Mouse (Mus musculus): Measurements from ENCODE around the gene Arhgef28. TPM values are rescaled to one million over a fixed set of nuclear protein-coding genes. Genes with fewer than 3 reads are reported as not detected.

Arhgef28 gene
- polyA plus RNA-seq, 1 experiment, result 13.9 TPM

DNA sequence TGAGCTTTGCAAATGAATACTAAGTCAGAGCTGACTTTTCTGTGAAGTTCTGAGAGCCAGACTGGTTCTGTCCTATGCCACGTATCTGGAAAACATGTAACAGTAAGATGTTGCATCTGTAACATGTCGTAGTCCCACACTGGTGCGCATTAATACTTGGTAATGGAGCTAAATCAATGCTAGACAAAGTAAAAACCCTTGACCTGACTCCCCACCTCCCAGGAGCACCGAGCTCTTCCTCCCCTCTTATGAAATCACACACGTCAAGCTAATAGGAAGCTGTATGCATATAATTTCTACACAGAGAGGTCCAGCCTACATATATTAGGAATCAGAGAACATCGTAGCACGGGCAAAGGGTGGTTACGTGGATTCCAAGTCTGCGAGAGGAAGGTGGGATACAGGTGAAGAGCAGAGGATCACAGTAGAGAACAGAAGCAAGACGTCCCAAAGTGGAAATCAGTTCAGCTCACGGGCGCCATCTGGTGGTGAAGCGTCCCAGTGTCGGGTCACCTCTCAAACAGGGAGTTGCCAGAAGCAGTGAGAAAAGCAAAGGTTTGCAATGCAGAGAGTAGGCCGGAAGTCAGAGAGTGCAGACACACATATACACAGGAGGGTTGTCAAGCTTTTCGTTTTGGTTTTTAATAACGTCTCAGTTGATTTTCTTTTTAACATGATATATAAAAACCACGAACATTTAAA lies 267.5 kb downstream of the Arhgef28 start:
- TF ChIP-seq POLR2A (IDR thresholded peaks at IDR 0.05; ENCODE audit: extremely low read depth, insufficient read depth, low read length), result no peak
- peak; percentile 82 for TF ChIP-seq CTCF (IDR thresholded peaks at IDR 0.05; ENCODE audit: extremely low read depth, insufficient read depth, low read length)
- Histone ChIP-seq H3K4me1 (ENCODE audit: control insufficient read depth, insufficient read depth, low read length) (no peaks in the 10 kb centered on the region), H3K27ac (ENCODE audit: insufficient read depth, low read length) (no peak overlapping the region), H3K4me3 (ENCODE audit: insufficient read depth, low read length) (no peak overlapping the region)

DNA sequence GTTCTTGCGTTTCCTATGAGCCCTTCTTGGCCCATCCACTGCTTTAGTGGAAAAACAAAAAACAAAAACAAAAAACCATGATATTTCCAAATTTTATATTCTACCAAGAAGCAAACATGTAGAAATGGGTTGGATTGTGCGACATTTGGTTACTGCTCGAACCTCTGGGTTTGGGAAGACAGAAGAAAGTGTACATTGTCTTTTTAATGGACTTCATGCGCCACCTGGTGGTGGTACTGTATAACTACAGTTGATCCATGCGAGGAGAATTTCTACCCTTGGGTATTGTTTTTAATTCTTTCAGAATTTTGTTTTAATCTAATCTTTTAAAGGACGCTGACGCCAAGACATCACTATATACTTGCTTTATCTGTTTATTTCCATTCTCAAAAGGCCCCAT lies 268.3 kb downstream of the Arhgef28 start:
- H3K4me1 ChIP-seq (ENCODE audit: control insufficient read depth, insufficient read depth, low read length), result no peaks in the 10 kb centered on the region
- H3K4me3 ChIP-seq (ENCODE audit: insufficient read depth, low read length), result no peak overlapping the region
- H3K27ac ChIP-seq (ENCODE audit: insufficient read depth, low read length), result no peak overlapping the region
- no peak for TF ChIP-seq POLR2A (IDR thresholded peaks at IDR 0.05; ENCODE audit: extremely low read depth, insufficient read depth, low read length)
- TF ChIP-seq CTCF (IDR thresholded peaks at IDR 0.05; ENCODE audit: extremely low read depth, insufficient read depth, low read length), result peak; percentile 50; the same call in 1 of the 2 replicates

DNA sequence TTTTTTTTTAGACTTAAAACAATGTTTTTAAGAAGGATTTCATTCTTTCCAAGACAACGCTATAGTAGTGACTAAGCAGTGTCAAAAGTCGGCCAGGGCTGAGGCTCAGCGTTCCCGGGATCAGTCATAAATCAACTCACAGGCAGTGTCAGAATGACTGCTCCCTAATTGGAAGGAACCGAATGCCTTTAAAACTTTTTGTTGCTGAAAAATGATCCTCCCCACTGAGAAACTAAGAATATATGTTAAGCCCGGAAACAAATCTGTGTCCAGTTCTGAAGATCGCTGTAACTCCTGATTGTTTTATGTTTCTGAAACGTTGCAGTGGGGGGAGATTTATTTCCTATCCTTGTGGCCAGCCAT lies 278.1 kb downstream of the Arhgef28 start:
- Histone ChIP-seq H3K4me3 (ENCODE audit: insufficient read depth, low read length) (no peak overlapping the region), H3K27ac (ENCODE audit: insufficient read depth, low read length) (no peak overlapping the region), H3K4me1 (ENCODE audit: control insufficient read depth, insufficient read depth, low read length) (no peaks in the 10 kb centered on the region)
- no peak for TF ChIP-seq CTCF (IDR thresholded peaks at IDR 0.05; ENCODE audit: extremely low read depth, insufficient read depth, low read length)
- TF ChIP-seq POLR2A (IDR thresholded peaks at IDR 0.05; ENCODE audit: extremely low read depth, insufficient read depth, low read length), result no peak

DNA sequence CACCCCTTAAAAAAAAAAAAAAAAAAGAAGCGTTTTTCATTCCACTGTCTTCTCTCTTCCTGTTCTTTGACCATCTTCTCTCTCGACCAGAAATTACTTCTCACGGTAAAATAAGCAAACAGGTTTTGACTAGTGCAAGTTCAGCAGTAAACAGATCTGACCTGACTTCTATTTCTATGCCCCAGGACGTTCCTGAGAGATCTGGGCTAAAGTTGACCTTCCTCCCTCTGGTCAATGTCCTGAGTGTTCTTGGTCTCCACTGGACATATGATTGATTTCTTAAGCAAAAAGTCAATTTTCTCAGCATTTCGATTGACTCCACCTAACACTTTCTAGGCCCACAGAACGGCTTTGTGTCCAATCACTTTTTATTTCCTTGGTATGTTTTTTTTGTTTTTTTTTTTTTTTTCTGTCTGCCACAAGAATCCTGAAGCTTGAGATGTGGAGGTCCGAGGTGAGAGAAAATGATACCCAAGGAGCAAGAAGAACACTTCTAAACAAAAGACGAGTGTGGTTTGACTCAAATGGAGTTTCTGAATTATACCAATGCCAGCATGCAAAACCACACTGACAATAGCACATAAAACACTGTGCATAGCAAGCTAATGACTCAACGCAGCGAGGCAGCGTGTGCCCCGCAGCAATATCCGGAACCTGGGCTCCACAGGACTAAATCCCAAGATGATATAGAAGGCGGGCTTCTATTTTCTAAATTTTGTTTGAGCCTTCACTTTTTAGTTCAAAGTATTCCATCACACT lies 278.7 kb downstream of the Arhgef28 start:
- no peak overlapping the region for H3K27ac ChIP-seq (ENCODE audit: insufficient read depth, low read length)
- TF ChIP-seq POLR2A (IDR thresholded peaks at IDR 0.05; ENCODE audit: extremely low read depth, insufficient read depth, low read length), result no peak
- TF ChIP-seq CTCF (IDR thresholded peaks at IDR 0.05; ENCODE audit: extremely low read depth, insufficient read depth, low read length), result no peak
- no peak overlapping the region for H3K4me3 ChIP-seq (ENCODE audit: insufficient read depth, low read length)
- no peaks in the 10 kb centered on the region for H3K4me1 ChIP-seq (ENCODE audit: control insufficient read depth, insufficient read depth, low read length)

DNA sequence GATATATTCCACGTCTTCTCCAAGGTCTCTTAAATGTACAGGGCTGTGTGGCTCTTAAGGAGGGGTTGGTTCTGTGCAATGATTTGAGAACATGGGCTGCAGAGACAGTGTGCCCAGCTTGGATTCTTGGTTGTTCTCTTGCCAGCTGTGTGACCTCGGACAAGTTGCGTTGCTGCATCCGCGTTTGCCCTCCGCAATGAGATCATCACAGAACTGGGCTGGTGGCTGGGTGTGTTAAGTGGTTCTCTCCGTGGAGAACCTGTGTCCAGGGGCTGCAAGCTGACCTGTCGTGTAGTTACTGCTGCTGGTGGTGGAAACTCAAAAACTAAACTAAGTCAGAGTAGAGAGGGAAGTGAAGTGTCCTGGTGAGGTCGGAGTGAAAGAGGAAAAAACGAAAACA lies 279.9 kb downstream of the Arhgef28 start:
- TF ChIP-seq POLR2A (IDR thresholded peaks at IDR 0.05; ENCODE audit: extremely low read depth, insufficient read depth, low read length) (no peak), CTCF (IDR thresholded peaks at IDR 0.05; ENCODE audit: extremely low read depth, insufficient read depth, low read length) (no peak)
- H3K4me1 ChIP-seq (ENCODE audit: control insufficient read depth, insufficient read depth, low read length), result no peaks in the 10 kb centered on the region
- no peak overlapping the region for H3K27ac ChIP-seq (ENCODE audit: insufficient read depth, low read length)
- no peak overlapping the region for H3K4me3 ChIP-seq (ENCODE audit: insufficient read depth, low read length)

DNA sequence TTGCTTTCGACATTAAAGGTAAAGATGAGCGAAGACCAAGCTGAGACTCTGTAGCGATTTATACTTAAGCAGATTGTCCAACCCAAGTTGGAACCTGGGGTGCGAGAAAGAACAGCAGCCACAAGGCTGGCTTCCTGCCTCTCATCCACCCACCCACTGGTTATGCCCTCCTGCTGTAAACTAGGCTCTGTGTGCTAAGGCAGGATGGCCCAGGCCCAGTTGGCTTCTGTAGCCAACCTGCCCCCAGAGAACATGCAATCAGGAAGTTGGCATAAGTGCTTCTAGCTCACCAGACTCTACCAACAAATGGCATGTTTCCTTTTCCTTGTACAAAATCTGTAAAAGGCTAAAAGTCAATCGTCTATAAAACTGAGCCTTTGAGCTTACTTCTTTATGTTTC lies 283.2 kb downstream of the Arhgef28 start:
- Histone ChIP-seq H3K4me1 (ENCODE audit: control insufficient read depth, insufficient read depth, low read length) (peaks cover 3% of the 10 kb centered on the region; the same call in 1 of the 2 replicates), H3K27ac (ENCODE audit: insufficient read depth, low read length) (no peak overlapping the region), H3K4me3 (ENCODE audit: insufficient read depth, low read length) (no peak overlapping the region)
- TF ChIP-seq POLR2A (IDR thresholded peaks at IDR 0.05; ENCODE audit: extremely low read depth, insufficient read depth, low read length) (no peak), CTCF (IDR thresholded peaks at IDR 0.05; ENCODE audit: extremely low read depth, insufficient read depth, low read length) (no peak)

DNA sequence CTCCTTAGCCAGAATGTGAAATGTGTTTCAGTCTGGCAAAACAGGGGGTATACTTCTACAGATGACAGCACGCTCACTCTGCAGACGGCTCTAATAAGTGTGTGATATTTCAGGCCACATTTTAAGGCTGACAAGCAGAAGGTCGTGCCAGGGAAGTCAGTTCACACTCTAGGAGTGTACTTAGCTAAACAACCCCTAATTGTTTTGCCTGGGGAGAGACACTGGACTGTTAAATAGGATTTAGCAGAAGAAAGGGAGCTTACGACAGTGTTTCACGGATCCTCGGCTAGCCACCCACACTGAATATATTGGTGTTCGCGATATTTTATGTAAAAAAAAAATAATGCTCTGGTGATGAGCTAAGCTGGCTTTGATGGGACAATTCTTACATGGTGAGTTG lies 286.6 kb downstream of the Arhgef28 start:
- H3K27ac ChIP-seq (ENCODE audit: insufficient read depth, low read length), result no peak overlapping the region

DNA sequence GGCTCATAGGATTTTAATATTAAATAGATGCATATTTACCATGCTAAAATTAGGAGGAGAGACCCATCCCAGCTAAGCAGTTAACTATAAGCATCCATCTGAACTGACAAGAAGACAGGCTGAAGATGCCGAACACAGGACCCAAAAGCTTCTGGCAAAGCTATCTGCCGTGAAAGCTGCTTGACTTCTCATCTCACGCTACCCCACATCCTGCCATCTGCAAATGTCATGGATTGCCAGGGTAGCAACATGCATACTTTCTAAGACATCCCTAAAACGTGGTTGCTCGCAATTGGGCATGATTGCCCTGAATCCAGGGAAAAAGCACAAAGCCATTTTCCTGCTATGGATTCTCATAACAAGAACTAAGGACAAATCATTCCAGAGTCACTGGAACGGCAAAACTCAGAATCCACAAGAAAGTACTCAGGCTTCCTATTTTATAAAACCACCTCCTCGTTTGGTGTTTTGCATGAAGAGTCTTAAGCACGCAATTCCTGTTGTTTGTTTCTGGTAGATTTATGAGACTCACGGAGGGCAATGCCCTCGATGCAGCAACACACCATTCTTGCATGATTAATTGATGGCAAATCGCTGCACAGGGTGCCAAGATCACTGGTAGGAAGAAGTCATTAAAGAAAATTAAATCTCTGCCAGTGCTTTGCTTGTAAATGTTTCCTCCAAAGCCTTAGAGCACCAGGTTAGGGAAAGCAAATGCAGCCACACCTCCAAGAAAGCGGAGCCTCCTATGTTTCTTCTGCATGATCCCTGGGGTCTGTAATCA lies 287.9 kb downstream of the Arhgef28 start:
- Histone ChIP-seq H3K4me3 (ENCODE audit: insufficient read depth, low read length) (no peak overlapping the region), H3K4me1 (ENCODE audit: control insufficient read depth, insufficient read depth, low read length) (peaks cover 3% of the 10 kb centered on the region; the same call in 1 of the 2 replicates), H3K27ac (ENCODE audit: insufficient read depth, low read length) (peak overlapping the region; percentile 14; the same call in 1 of the 2 replicates)
- TF ChIP-seq CTCF (IDR thresholded peaks at IDR 0.05; ENCODE audit: extremely low read depth, insufficient read depth, low read length) (no peak), POLR2A (IDR thresholded peaks at IDR 0.05; ENCODE audit: extremely low read depth, insufficient read depth, low read length) (no peak)

More for the DNA sequence above, 286.6 kb downstream of the Arhgef28 start:
- TF ChIP-seq CTCF (IDR thresholded peaks at IDR 0.05; ENCODE audit: extremely low read depth, insufficient read depth, low read length) (no peak), POLR2A (IDR thresholded peaks at IDR 0.05; ENCODE audit: extremely low read depth, insufficient read depth, low read length) (no peak)
- Histone ChIP-seq H3K4me1 (ENCODE audit: control insufficient read depth, insufficient read depth, low read length) (peaks cover 3% of the 10 kb centered on the region; the same call in 1 of the 2 replicates), H3K4me3 (ENCODE audit: insufficient read depth, low read length) (no peak overlapping the region)

DNA sequence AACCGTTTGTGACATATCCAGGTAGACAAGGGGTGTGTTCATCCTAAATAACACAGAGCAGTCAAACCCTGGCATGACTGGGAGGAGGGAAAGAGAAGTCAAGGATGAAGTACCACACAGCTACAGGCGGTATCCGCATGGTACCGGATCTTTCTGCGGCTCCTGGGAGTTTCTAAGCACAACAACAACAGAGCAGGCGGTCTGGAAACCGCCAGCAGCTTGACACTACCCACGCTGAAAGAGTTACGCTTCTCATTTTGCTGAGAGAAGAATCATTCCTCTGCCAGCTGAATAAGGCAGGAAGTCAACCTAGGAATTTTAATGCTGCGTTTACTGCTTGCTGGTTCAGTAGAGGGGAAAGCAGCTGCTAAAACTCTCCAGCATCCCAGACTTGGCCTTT lies 295.2 kb downstream of the Arhgef28 start:
- TF ChIP-seq POLR2A (IDR thresholded peaks at IDR 0.05; ENCODE audit: extremely low read depth, insufficient read depth, low read length) (no peak), CTCF (IDR thresholded peaks at IDR 0.05; ENCODE audit: extremely low read depth, insufficient read depth, low read length) (no peak)
- H3K4me3 ChIP-seq (ENCODE audit: insufficient read depth, low read length), result no peak overlapping the region
- no peak overlapping the region for H3K27ac ChIP-seq (ENCODE audit: insufficient read depth, low read length)
- peaks cover 2% of the 10 kb centered on the region for H3K4me1 ChIP-seq (ENCODE audit: control insufficient read depth, insufficient read depth, low read length)
